Mouse (Mus musculus) lung, postnatal 4 days (tissue): ENCODE data around the gene Inhbc.

Experiments
- DNase-seq, 2 experiments: peaks; one replicate each; pipeline ENCODE4 v3.0.0; 2021

The Inhbc gene

DNA sequence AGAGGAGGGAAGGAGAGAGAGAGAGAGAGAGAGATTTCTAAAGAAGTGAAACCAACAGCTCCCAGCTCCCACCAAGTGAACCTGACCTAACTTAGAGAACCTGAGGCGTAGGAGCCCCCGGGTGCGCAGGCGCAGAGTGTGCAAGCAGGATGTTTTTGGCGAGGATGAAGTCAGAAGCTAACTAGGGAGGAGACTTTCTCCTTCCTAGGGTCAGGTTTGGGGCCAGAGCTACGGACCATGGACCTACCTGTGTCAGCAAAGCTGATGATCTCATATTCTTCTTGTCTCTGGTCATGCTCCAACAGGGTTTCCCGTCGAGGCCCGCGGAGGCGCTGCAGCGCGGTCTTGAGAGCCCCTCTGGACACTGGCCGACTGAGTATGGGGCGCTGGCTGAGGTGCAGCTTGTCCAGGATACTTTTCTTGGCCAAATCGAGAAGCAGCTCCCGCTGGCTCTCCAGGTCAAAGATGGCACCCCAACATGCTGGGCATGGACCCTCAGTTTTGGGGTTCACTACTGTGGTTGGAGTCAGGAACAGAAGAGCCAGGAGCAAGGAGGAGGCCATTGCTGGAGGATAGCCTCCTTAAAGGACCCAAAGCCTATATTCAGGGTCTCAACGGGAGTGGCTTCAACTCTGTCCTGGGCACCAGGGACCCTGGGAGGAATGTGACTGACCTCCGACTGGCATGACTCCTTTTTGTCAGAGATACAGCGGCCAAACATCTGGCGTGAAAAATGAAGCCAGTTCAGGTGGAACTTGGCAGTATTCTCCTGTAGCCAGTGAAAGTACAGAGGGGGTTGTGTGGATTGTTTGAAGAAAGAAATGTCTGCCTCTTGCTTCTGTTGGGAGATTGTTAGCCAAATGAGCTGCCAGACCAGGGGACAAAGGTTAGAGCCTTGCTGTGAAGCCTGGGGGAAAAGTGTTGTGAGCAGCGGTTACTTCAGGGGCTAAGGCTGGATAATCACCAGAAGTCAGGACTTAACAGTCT lies at the start of gene Inhbc:
TSS of gene Inhbc (minus strand) at position 598 of the 987 bp plus-strand sequence.
- DNase-seq = no peak

DNA sequence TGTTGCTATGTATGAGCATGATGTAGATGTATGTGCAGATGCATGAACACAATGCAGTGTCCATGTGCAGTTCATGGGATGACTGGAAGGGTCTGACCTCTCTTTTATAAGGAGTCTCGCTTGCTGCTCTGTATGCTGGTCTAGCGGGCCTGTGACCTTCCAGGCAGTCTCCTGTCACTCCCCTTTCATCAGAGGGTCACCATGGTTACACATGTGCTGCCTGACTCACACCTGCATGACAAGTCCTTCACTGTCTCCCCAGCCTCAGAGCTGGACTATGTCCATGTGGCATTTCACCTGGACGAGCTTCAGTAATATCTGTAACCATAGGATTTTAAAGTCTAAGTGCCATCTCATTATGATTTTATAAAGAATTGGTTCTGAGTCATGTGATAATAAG lies 43.9 kb upstream of the Inhbc start:
- DNase-seq = no peak

DNA sequence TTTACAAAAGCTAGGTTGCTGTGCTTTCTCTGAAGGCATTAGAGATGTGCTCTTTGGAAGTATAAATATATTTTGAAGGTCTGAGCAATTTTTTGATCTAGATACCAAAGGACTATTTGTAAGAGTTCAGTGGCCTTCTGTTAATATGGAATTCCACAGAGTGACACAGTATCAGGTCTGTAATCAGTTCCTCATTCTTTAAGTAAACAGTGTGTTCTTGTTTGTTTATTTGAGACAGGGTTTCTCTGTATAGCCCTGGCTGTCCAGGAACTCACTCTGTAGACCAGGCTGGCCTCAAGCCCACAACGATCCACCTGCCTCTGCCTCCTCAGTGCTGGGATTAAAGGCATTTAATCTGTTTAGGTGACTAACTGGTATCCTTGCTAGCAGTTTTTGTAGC lies 43.4 kb upstream of the Inhbc start:
- DNase-seq = no peak

DNA sequence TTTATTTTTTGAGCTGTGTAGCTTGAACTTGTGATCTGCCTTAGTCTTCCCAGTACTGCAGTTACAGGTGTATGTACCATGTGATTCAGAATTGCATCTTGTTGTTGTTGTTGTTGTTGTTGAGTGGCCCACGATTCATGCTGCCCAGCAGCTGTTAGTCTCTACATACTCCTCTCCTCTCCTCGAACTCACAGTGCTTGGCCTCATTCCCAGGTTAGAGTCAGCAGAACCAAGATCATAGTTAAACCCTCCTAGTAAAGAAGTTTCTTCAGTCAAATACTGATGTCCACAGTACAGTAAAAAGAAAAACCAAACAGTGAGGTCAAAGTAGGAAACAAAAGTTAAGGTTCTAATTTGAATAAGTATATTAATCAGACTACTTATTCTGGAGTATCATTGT lies 42.5 kb upstream of the Inhbc start:
- no peak for DNase-seq

GRCm38 (mm10) chr10:127412101-127412500 lies 41.9 kb upstream of the Inhbc start:
- DNase-seq = no peak

DNA sequence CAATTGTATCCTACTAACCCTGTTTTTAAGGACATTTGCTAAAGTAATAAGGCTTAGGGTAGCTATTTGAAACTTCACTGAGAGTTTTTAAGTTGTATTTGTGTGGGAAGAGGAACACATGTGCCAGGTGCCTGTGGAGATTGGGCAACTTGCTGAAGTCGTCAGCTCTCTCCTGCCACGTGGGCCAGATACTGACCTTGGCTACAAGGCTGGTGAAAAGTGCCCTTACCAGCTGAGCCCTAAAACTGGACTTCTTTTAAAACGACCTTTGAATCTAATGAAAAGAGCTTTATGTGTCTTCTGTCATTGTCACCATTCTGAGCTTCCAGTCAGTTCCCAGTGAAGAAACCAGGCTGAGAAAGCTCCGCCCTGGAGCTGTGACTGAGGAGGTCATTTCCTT lies 37.2 kb upstream of the Inhbc start:
- no peak for DNase-seq

DNA sequence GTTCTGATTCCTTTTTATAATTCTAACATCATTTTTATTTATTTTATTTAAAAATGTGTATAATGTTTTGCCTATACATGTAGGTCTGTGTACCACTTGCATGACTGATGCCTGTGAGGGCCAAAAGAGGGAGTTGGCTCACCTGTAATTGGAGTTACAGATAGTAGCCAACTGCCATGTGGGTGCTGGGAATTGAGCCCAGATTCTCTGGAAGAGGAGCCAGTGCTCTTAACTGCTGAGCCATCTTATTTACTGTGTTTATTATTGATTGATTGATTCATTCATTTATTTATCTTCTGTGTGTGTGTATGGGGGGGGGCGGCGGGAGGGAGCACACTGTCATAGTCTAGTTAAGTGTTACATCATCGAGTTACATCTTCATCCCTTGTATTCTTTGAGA lies 34.5 kb upstream of the Inhbc start:
- no peak for DNase-seq

DNA sequence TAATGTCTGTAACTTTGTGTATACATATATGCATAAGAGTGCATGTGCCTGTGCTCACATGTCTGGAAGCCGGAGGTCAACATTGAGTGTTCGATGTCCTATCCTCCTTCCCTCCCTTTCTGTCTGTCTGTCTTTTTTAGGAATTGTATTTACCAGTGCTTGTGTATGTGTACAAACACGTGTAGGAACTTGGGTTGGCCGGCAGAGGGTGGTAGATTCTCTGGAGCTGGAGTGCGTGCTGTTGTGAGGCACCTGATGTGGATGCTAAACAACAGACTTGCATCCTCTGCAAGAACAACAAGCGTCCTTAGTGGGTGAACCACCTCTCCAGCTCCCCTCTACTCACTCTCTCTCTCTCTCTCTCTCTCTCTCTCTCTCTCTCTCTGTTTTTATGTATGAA lies 21.5 kb upstream of the Inhbc start:
- DNase-seq = no peak

DNA sequence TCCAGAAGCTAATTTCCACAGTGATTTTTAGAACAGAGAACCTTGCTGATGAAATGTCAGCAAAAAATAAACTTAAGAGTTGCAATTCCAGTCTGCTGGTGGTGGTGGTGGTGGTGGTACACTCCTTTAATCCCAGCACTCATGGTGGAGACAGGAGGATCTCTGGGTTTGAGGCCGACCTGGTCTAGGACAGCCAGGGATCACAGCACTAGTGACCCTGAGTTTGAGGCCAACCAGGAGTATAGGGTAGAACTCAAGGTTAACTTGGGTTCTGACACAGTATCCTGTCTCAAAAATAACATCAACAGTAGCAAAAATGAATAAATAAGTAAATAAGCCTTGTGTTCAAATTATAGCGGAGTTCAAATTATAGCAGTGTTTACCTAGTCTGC lies 11.5 kb upstream of the Inhbc start:
- no peak for DNase-seq

DNA sequence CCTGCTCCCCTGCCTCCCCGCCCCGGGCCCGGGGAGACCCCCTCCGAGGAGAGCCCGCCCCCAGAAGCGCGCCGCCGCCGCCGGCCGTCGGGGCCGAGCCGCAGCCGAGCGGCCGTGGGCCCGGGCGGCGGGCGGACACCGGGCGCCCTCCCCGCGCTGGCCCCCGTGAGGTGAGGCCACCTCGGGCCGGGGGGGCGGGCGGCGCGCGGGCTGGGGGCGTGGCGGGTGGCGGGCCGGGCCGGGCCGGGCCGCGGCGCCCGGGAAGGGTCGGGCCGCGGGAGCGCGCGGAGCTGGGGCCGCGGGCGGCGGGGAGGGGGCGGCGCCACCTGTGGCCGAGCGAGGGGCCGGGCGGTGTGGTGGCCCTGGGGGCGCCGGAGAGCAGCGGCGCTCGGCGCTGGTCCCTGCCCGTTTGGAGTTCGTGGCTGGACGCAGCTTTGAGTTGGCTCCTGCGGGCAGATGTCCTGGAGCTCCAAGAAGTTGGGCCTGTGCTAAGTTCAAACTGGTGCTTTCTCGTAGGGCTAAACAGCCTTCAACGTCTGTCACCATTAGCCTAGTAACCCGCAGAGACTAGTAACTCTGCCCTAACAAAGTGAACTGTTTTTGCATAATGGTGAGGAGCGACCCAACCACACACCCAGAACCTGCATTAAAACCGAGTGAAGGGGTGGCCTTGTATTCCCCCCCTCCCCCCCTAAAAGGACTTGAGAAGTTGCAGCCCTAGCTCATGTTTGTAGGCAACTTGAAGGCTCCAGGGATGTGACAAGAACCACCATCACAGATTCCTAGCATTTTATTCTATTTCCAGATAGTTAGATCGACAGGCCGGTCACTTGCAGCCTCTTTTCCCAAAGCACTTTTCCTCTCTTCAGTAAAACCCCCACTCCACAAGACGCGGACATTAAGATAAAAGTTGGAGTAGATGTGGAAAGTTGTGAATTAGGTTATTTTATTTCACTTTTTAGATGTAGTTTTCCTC lies 10.8 kb upstream of the Inhbc start:
- DNase-seq = peak; percentile 79 to 87

DNA sequence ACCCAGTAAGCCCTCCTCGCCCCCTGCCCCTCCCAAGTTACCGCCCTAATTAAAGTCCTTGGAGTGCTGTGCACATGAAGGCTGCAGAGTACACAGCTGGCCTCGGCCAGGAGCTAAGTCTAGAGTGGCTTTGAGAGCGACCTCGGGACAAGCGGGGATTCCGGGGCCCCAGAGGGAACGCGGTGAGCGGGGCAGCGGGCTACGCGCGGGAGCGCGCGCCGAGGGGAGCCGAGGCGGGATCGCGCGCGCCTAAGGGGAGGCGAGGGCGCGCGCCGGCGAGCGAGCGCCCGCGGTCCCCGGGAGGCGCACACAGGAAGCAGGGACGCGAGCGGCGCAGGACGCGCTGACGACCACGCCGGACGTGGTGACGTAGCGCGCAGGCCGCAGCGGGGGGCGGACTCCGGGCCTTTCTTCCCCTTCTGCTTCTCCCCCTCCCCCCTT lies 10.0 kb upstream of the Inhbc start, which contains the start of gene R3hdm2:
TSS of gene R3hdm2 (plus strand) at position 77 of the 441 bp plus-strand sequence.
- peak; percentile 94 to 97 for DNase-seq

GRCm38 (mm10) chr10:127379654-127380053 lies 9.4 kb upstream of the Inhbc start:
- no peak for DNase-seq

GRCm38 (mm10) chr10:127377700-127378099 lies 7.5 kb upstream of the Inhbc start:
- DNase-seq = no peak

- DNase-seq = no peak
These were observed 792 bp upstream of the Inhbc start for GRCm38 (mm10) chr10:127371023-127371422.

DNA sequence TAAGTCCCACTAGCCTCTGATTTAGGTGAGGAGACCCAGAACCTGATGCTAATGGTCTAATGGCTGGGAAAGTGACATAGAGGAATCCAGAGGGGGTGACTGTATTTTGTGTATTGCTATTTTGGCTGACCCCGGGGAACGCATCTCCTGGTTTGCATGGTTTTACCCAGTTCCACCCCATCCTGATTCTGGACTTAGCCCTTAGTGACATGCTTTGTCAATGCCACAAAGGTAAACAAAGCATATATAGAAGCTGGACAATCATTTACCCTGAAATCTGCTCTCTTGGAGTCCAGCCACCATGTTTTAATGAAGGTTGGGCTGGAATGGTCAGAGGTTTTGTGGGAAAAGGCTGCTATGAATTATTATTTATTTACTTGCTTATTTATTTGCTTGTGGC lies 2.0 kb downstream of the Inhbc start:
- no peak for DNase-seq

DNA sequence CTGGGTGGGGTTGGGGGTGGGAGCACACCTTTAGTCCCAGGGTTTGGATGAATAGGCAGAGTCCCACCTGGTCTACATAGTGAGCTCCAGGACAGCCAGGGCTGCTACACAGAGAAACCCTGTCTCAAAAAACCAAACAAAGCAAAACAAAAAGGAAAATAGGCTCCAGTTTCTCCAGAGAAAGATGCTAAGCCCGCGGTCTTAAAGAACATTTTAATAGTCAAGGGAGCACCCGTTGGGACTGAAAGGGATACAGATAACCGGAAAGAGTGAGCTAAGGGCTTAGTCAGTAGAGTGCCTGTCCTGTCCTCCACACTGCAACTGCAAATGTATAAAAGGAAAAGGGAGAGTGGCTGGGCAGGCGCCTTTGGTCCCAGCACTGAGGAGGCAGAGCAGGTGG lies 3.1 kb downstream of the Inhbc start:
- DNase-seq = no peak

- DNase-seq = no peak
These were observed 9.5 kb downstream of the Inhbc start for GRCm38 (mm10) chr10:127360714-127361113.

DNA sequence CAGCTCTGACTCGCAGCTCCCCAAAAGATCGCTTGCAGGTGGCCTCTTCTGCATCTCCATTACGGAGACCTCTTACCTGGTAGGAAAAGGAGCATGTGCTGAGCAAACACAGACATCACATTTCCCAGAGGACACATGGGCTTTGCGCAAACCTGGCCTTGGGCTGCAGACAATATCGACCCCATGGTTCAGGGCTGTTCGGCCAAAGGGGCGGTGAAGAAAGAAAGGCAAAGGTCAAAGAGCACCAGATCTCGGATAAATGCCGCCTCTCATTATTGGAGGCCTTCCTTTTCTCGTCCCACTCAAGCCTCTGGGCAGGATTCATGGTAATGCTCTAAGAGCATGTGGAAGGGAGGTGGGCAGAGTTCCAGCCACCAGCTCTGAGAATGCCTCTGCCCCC lies 14.9 kb downstream of the Inhbc start:
- DNase-seq = no peak

DNA sequence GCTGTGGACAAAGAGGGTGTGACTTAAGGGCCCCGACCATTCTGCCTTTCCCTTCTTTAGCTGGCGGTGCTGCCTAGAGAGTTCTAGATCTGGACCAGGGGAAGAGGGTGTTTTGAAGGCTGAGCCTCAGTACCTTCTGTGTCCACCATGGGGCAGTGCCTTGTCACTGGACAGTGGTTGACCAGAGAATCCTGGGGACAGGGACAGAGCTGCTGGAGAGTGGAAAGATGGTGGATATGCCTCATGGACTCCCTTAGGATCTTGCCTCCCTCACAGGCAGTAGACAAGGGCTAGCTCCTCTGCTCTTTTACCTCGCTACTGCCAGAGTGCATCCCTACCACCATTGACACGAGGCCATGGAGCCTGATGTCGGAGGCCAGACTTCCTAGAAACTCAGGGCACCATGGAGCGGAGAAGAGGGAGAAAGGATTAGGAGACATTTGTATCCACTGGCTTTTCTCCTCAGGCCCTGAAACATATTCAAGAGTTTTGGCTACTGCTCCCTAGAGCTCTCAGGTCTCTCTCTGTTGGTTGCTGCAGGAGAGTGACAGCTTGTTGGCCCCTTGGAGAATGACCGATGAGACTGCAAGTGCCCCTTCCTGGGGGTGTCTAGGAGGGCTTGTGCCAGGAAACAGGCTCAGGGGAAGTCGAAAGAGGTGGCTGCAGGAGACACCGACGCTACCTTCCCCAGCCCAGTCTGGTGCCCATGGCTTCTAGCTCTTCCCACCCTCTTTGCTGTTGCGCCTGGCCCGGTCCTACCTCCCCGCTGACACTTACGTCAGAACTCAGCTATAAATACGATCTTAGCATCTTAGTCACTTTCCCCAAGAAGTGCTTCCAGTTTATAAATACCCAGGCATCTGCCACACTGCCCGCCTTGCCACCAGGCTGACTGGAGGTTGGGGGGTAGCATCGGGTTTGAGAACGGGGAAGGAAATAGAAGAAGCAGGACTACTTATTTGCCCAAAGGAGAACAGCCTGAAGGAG lies 16.0 kb downstream of the Inhbc start, which contains the start of gene Inhbe:
TSS of gene Inhbe (minus strand) at position 503 of the 987 bp plus-strand sequence.
- DNase-seq = peak in 1 of 2 experiments; percentile 51

GRCm38 (mm10) chr10:127352766-127353165 lies 17.5 kb downstream of the Inhbc start:
- no peak for DNase-seq

DNA sequence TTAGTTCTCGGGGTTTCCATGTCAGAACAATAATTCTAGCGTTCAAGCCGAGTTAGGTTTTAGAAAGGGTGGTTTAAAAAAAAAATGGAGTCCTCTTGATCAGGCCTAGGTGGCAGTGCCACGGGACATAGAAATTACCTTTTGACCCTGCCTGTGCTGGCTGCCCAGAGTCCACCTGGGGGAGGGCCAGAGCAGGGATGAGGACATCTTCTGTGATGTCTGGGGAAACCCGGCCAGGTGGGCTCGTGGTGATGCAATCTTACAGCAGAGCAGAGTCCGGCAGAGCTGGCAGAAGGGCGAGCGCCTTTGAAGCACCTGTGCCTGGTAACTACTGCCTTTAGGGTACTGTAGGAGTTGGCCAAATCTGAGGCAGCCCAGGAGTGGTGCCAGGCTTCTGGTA lies 18.0 kb downstream of the Inhbc start:
- no peak for DNase-seq

DNA sequence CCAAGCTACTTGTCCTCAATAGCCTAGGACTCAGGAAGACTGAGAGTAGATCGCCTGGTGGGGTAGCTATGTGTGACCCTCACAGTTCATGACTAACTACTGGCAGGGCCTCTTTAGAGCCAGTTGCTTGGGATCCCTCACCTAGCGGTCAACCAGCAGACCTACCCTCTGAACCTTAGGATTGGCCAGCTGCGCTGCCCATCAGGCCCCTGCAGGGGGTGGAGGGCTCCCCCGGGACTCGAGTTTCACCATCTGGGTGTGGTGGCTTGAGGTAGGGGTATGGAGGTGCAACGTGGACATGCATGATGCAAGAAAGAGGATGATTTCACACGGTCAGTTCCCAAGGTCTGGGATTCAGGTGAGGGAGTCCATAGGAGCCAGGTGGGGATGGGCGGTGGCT lies 18.5 kb downstream of the Inhbc start:
- DNase-seq = no peak
